Mouse (Mus musculus) olfactory bulb, adult 2 months (tissue): Measurements from ENCODE around the gene Mgat5. TPM values are rescaled to one million over a fixed set of nuclear protein-coding genes. Genes with fewer than 3 reads are reported as not detected.

ENCODE experiments used
- H3K27ac ChIP-seq: fragments of 200-500 bp; 2 replicates; pipeline ENCODE4 v1.5.1; 2012; ENCODE audit warnings: low read depth, low read length; ENCODE audit not compliant: insufficient read depth
- H3K4me1 ChIP-seq: fragments of 200-500 bp; 2 replicates; pipeline ENCODE4 v1.6.1; 2012; ENCODE audit warnings: low read length; ENCODE audit not compliant: control insufficient read depth, insufficient read depth
- H3K4me3 ChIP-seq: fragments of 200-500 bp; 2 replicates; pipeline ENCODE4 v1.5.1; 2012; ENCODE audit warnings: mild to moderate bottlenecking, low read depth, low read length, moderate library complexity; ENCODE audit not compliant: insufficient read depth
- CTCF ChIP-seq: fragments of 200-500 bp; IDR thresholded peaks from 2 replicates; pipeline ENCODE4 v1.5.1; 2012; ENCODE audit warnings: low read depth, mild to moderate bottlenecking, low read length, moderate library complexity; ENCODE audit not compliant: insufficient read depth
- POLR2A ChIP-seq: fragments of 200-500 bp; IDR thresholded peaks from 2 replicates; pipeline ENCODE4 v1.6.1; 2012; ENCODE audit warnings: mild to moderate bottlenecking, low read depth, low read length, moderate library complexity; ENCODE audit not compliant: insufficient read depth
- WGBS: fragments of 180-500 bp; shearing (Covaris S2); methylation state at CpG from one replicate; pipeline ENCODE4 v1.1.7; 2018; 5-methylcytosine and 5-hydroxymethylcytosine counted together
- polyA plus RNA-seq: library from polyadenylated mRNA; stranded (reverse); fragments of >200 nt; gene quantifications from 2 replicates; pipeline ENCODE4 v1.2.4, GENCODE M21; 2012; ENCODE audit warnings: low replicate concordance; ENCODE audit not compliant: missing spikeins, insufficient read depth, insufficient read length

Gene Mgat5
- polyA plus RNA-seq, 1 experiment: 101 TPM

DNA sequence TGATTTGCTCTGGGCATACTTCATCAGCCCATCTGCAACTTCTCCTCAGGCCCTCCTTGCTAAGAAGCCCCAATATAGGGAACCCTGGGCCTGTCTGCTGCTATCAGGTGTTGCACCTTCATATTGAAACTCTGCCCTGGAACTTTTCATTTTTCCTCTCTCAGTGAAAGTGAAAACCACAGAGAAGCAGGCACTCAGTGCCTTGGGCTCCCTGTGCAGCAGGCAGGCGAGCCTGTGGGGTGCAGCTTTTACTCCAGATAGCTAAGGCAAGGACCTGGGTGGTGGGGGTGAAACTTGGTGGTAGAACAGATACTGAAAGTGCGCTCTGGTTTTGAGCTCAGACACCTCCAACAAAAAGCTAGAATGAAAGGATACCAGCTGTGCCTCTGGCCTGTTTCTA, 100.8 kb downstream of the Mgat5 start:
- H3K27ac ChIP-seq: no peak overlapping the region
- 94% methylated on average over 2 of the region's 2 CpGs for WGBS
- no peak overlapping the region for H3K4me3 ChIP-seq
- TF ChIP-seq CTCF (no peak), POLR2A (no peak)
- H3K4me1 ChIP-seq: peaks cover 15% of the 10 kb centered on the region

DNA sequence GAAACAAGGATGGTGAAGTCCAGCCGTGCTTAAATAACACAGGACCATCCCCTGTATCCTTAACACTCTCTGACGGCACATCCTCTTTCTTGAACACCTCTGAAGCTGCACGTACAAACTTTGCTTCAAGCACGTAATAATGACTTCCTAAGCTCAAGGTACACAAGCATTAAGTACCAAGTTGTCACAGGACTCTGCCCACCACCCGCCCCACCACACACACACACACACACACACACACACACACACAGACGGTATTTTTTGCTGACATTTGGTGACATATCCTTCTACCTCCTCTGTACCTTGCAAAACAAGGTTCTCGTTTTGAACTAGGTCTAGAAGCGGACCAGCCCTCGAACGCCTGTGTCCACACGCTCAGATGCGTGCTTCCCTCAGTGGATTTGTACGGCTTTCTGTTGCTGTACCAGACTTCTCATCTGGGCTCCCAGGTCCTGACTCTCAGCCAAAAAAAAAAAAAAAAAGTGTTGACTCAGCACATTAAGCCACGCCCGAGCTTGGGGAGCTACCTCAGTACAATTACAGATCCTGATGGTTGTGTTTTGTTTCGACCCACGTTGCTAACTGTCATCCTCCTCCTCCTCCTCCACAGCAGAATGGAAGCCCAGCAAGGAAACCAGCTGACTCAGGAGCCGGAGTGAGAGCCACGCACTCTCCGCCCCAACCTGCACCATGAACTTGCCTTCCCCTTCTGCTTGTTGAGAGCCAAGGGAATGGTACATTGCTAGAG, 101.4 kb downstream of the Mgat5 start:
- H3K4me3 ChIP-seq: no peak overlapping the region
- H3K27ac ChIP-seq: no peak overlapping the region
- peaks cover 15% of the 10 kb centered on the region for H3K4me1 ChIP-seq
- WGBS: 67% methylated on average over 20 of the region's 20 CpGs
- TF ChIP-seq CTCF (no peak), POLR2A (no peak)

DNA sequence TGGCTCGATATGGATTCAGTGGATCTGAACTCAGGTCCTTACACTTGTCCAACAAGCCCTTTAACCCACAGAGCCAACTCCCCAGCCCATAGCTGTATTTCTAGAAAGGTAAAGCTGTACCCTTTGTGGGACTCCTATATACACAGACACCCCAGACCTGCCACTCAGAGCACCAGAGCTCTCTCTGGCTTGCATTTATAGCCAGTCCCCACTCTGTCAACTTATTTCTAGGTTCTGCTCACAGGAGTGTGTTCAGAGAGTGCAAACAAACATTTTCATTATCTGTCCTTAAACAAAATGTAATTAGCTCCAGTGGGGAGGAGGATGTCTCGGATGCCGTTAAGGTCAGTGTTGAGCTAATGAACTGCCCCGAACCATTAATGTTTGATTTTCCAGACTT, 102.5 kb downstream of the Mgat5 start:
- H3K27ac ChIP-seq: no peak overlapping the region
- WGBS: 85% methylated on average over 4 of the region's 4 CpGs
- no peak overlapping the region for H3K4me3 ChIP-seq
- TF ChIP-seq POLR2A: no peak
- peaks cover 15% of the 10 kb centered on the region for H3K4me1 ChIP-seq

DNA sequence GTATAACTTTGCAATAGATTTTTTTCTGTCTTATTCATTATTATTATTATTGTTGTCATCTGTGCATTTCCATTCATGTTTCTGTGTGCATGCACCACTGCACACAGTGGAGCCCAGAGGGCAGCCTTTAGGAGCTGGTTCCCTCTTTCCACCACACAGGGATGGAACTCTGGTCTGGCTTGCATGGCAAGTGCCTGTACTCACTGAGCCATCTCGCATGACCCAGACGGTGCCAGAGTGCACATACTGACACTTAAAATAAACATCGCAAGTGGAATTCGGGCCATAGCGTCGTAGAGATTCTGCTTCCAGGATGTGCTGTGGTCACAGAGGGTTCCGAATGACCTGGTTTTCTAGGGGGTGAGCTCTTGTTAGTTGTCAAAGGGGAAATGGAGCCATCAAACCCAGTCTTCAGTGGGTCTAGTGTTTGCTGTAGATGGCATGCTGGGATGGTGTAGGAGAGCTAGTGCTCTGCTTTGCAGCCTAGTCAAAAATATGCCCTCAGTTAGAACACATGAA, 103.5 kb downstream of the Mgat5 start:
- no peak for TF ChIP-seq CTCF
- no peak for TF ChIP-seq POLR2A
- WGBS: 92% methylated on average over 7 of the region's 7 CpGs

DNA sequence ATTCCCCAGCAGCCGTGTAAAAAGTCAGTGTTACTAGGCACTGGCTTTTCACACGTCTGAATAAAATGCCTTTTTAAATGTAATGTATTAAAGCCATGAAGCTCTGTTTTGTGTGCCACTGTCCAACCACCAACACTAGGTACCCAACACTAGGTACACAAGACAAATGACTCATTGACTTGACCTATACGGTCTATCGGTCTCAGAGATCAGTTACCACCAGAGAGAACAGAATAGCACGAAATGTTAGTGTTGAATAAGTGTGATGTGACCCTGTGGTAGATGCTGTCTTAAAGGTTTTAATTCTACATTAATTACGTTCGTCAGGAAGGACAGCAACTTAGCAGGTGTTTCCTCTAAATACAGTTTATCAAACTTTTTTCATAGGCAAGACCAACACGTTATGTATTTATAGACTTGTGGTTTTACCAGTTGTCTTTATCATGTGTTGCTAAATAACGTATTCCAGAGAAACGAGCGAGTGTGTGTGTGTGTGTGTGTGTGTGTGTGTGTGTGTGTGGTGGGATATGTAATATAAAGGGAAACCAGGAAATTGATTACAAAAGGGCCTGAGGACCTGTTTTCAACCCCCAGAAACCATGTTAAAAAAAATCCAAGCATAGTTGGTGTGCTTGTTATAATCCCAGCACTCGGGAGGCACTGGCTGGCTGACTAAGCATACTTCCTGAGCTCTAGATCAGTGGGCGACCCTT, 104.3 kb downstream of the Mgat5 start:
- peaks cover 18% of the 10 kb centered on the region for H3K4me1 ChIP-seq
- TF ChIP-seq POLR2A (no peak), CTCF (no peak)
- WGBS: 88% methylated on average over 13 of the region's 13 CpGs
- H3K27ac ChIP-seq: no peak overlapping the region
- H3K4me3 ChIP-seq: no peak overlapping the region

More for the DNA sequence above, 103.5 kb downstream of the Mgat5 start:
- no peak overlapping the region for H3K27ac ChIP-seq
- no peak overlapping the region for H3K4me3 ChIP-seq
- peaks cover 12% of the 10 kb centered on the region for H3K4me1 ChIP-seq

DNA sequence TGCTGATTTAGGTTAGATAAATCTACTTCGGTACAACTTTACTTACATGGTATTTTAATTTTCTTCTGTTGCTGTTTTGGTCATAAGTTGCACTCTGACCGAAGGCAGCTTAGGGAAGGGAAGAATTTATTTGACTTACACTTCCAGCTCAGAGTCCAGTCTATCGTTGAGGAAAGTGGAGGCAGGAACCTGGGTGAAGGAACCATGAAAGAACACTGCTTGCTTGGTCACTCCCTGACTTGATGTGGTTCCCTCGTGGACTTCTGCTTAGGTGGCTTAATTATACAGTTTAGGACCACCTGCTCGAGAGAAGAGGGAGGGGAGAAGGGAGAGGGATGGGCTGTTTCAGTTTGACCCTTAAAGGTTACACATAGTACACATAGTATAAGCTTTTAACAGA, 105.2 kb downstream of the Mgat5 start:
- Histone ChIP-seq H3K4me1 (peaks cover 27% of the 10 kb centered on the region), H3K27ac (no peak overlapping the region), H3K4me3 (no peak overlapping the region)
- TF ChIP-seq CTCF (no peak), POLR2A (no peak)
- WGBS: 83% methylated on average over 5 of the region's 5 CpGs

DNA sequence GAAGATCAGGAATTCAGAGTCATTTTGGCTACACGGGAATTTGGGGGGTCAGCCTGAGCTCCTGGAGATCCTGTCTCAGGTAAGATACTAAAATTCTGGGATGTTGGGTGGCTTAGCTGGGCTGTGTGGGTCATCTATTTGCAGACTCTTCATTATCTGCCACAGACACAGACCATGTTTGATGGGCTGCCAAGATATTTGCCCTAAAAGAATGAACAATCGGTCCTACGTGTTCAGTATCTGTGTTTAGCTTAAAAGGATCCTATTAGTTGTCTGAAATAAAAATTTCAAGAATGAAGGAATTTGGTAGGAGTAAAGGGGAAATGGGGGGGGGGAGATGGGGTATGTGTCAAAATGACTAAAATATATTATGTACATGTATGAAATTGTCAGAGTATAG, 105.9 kb downstream of the Mgat5 start:
- TF ChIP-seq CTCF (no peak), POLR2A (no peak)
- 84% methylated on average over 3 of the region's 3 CpGs for whole genome bisulfite sequencing
- Histone ChIP-seq H3K27ac (no peak overlapping the region), H3K4me3 (no peak overlapping the region), H3K4me1 (peaks cover 28% of the 10 kb centered on the region)

DNA sequence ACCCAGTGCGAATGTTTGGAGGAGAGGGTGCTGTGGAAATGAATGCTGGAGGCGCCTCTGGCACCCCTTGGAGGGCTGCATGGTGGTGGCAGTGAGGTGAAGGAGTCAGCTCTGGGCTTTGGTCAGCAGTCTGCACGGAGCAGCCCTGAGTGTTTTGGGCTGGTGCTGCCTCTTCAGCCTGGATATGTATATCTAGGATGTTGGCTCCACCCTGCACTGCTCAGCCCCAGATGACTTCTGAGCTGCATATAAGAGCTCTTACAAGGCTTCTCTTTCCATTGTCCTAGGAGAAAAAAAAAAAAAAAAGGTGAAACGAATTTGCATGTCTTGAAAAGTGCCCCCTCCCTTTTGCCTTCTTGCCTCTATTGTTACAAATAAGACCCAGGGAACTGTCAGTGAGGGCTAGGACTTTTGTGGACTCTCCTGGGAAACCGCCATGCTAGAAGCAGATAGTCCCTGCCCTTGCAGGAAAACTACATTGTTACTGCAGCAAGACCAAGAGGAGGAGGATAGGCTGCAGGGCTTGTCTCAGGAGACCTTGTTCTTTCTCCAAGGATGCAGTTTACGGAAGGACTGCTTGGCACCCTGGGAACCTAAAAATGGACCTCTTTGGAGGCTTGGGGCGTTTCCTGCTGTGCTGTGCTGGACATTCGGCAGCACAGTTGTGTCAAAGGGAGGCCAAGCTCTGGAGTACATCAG, 109.0 kb downstream of the Mgat5 start:
- no peak overlapping the region for H3K27ac ChIP-seq
- TF ChIP-seq CTCF (no peak), POLR2A (no peak)
- peaks cover 25% of the 10 kb centered on the region for H3K4me1 ChIP-seq
- H3K4me3 ChIP-seq: no peak overlapping the region
- 63% methylated on average over 8 of the region's 8 CpGs for WGBS
